Comparison of ENCODE assay signal across 8 mouse cellular contexts in the genomic region with DNA sequence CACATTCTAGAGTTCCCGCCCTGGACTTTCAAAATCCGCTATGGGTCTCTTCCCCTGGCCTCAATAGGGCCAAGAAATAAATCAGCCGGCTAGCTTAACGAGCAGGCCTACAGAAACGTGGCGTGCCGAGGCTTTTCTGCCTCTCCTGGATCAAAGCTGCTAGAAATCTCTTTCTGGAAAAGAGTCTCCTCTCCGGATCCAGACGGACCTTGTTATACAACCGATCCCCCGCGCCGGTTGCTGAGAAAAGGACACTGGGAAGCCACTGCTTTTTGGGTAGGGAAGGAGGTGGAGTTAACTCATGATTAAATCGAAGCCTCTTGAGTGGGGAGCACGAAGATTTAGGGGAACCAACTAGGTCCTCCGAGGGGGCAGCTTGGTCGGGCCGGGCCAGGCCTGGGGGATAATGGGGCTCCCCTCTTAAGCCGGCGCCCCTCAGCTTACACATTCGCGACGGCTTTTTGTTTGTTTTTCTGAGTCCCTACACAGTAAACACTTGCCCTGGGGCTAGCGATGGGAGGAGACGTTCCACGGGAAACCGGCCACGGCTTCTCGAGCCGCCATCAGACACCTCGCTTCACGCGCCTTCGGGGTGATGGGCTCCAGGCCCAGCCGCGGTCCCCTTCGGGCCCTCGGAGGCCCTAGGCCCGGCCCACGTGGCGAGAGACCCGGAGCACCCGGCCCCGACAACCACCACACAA. TPM values are rescaled to one million over a fixed set of nuclear protein-coding genes. Genes with fewer than 3 reads are reported as not detected.
A peak's percentile ranks its signal among the peaks of the same experiment; 100 is the strongest.
DNase-seq lines count a peak whose midpoint lies in the region; ATAC-seq lines count a peak whose summit lies in the region.

No protein-coding gene starts in this region.

- ATAC-seq in liver, embryonic 12.5 days, result peak; percentile 19
- ATAC-seq in neural tube, embryonic 12.5 days (ENCODE audit: low FRiP score, low read depth), result peak; percentile 9; the same call in 1 of the 2 replicates

- H3K36me3 ChIP-seq in liver, embryonic 12.5 days, result peaks cover 39% of the 10 kb centered on the region
- peaks cover 5% of the 10 kb centered on the region for H3K36me3 ChIP-seq in neural tube, embryonic 12.5 days

- peak overlapping the region; percentile 100 for H3K9ac ChIP-seq in liver, embryonic 12.5 days
- peak overlapping the region; percentile 99 for H3K9ac ChIP-seq in neural tube, embryonic 12.5 days

- peaks cover 64% of the 10 kb centered on the region for H3K4me1 ChIP-seq in liver, embryonic 12.5 days
- H3K4me1 ChIP-seq in neural tube, embryonic 12.5 days, result peaks cover 27% of the 10 kb centered on the region

- H3K4me3 ChIP-seq in liver, embryonic 12.5 days, result peak overlapping the region; percentile 100
- peak overlapping the region; percentile 99 for H3K4me3 ChIP-seq in neural tube, embryonic 12.5 days

- under 1% methylated on average over 44 of the region's 44 CpGs for WGBS in liver, embryonic 12.5 days (ENCODE audit: insufficient replicate concordance)
- WGBS in neural tube, embryonic 12.5 days, result under 1% methylated on average over 44 of the region's 44 CpGs

- no peaks in the 10 kb centered on the region for H3K27me3 ChIP-seq in liver, embryonic 12.5 days (replicated peaks)
- no peaks in the 10 kb centered on the region for H3K27me3 ChIP-seq in neural tube, embryonic 12.5 days (replicated peaks)

- H3K4me2 ChIP-seq in liver, embryonic 12.5 days, result peak overlapping the region; percentile 81
- peak overlapping the region; percentile 92 for H3K4me2 ChIP-seq in neural tube, embryonic 12.5 days (replicated peaks)

- peak; percentile 42 for DNase-seq in urinary bladder, postnatal 14 days (ENCODE audit: low spot score)
- DNase-seq in urinary bladder, postnatal 36 days (ENCODE audit: low spot score in 2 of 2), result no peak
- peak; percentile 66 to 76 for DNase-seq in cerebellum, postnatal 25 days
- peak; percentile 44 to 56 for DNase-seq in heart, adult 9 months (ENCODE audit: low spot score in 2 of 2)
- DNase-seq in kidney, adult 9 months, result peak; percentile 67
- DNase-seq in thymus, postnatal 0 days (ENCODE audit: low spot score), result peak; percentile 12

- H3K9me3 ChIP-seq in liver, embryonic 12.5 days (replicated peaks), result no peaks in the 10 kb centered on the region
- no peaks in the 10 kb centered on the region for H3K9me3 ChIP-seq in neural tube, embryonic 12.5 days

- peak overlapping the region; percentile 91 for H3K27ac ChIP-seq in liver, embryonic 12.5 days
- peak overlapping the region; percentile 93 for H3K27ac ChIP-seq in neural tube, embryonic 12.5 days

RNA-seq across cellular contexts. Expression of a gene that starts 0.5 kb away (rescaled TPM):
- 19.0 and 22.9 TPM in 2 replicates for polyA plus RNA-seq in liver, embryonic 12.5 days (2016; fragmentation: Nextera tagmentation; extraction: Ambion mirVana)
- polyA plus RNA-seq in neural tube, embryonic 12.5 days (2016; fragmentation: Nextera tagmentation; extraction: Ambion mirVana), result 26.7 and 26.9 TPM in 2 replicates
- 17.9 and 19.8 TPM in 2 replicates for polyA plus RNA-seq in thymus, postnatal 0 days (2015; fragmentation: Nextera tagmentation; extraction: Ambion mirVana)

RNA-seq across cellular contexts. Expression of a gene that starts 0.9 kb away (rescaled TPM):
- polyA plus RNA-seq in liver, embryonic 12.5 days (2016; fragmentation: Nextera tagmentation; extraction: Ambion mirVana), result 432 and 434 TPM in 2 replicates
- polyA plus RNA-seq in neural tube, embryonic 12.5 days (2016; fragmentation: Nextera tagmentation; extraction: Ambion mirVana), result 819 and 832 TPM in 2 replicates
- polyA plus RNA-seq in thymus, postnatal 0 days (2015; fragmentation: Nextera tagmentation; extraction: Ambion mirVana), result 501 and 565 TPM in 2 replicates

RNA-seq across cellular contexts. Expression of a gene that starts 33.1 kb away (rescaled TPM):
- 35.2 and 37.5 TPM in 2 replicates for polyA plus RNA-seq in liver, embryonic 12.5 days (2016; fragmentation: Nextera tagmentation; extraction: Ambion mirVana)
- 36.5 and 39.9 TPM in 2 replicates for polyA plus RNA-seq in neural tube, embryonic 12.5 days (2016; fragmentation: Nextera tagmentation; extraction: Ambion mirVana)
- polyA plus RNA-seq in thymus, postnatal 0 days (2015; fragmentation: Nextera tagmentation; extraction: Ambion mirVana), result 12.0 and 12.2 TPM in 2 replicates

RNA-seq across cellular contexts. Expression of a gene that starts 40.3 kb away (rescaled TPM):
- 0.77 and 1.1 TPM in 2 replicates for polyA plus RNA-seq in liver, embryonic 12.5 days (2016; fragmentation: Nextera tagmentation; extraction: Ambion mirVana)
- polyA plus RNA-seq in neural tube, embryonic 12.5 days (2016; fragmentation: Nextera tagmentation; extraction: Ambion mirVana), result 0.75 and 0.92 TPM in 2 replicates
- polyA plus RNA-seq in thymus, postnatal 0 days (2015; fragmentation: Nextera tagmentation; extraction: Ambion mirVana), result 4.2 and 5.9 TPM in 2 replicates

RNA-seq across cellular contexts. Expression of a gene that starts 53.9 kb away (rescaled TPM):
- 9.0 and 9.1 TPM in 2 replicates for polyA plus RNA-seq in liver, embryonic 12.5 days (2016; fragmentation: Nextera tagmentation; extraction: Ambion mirVana)
- polyA plus RNA-seq in neural tube, embryonic 12.5 days (2016; fragmentation: Nextera tagmentation; extraction: Ambion mirVana), result 27.6 and 28.7 TPM in 2 replicates
- polyA plus RNA-seq in thymus, postnatal 0 days (2015; fragmentation: Nextera tagmentation; extraction: Ambion mirVana), result 46.1 and 51.0 TPM in 2 replicates

Comparison
In these comparisons a context has a peak if more than half of its experiments do, and no peak if none do; other contexts are left out.
1. DNase-seq: peak in urinary bladder, postnatal 14 days (single experiment), cerebellum, postnatal 25 days (2 of 2), heart, adult 9 months (2 of 2), kidney, adult 9 months (single experiment) and thymus, postnatal 0 days (single experiment); none in urinary bladder, postnatal 36 days (0 of 2).